Mouse (Mus musculus): ENCODE data around the gene Carns1.
A peak's percentile ranks its signal among the peaks of the same experiment; 100 is the strongest.

The Carns1 gene

DNA sequence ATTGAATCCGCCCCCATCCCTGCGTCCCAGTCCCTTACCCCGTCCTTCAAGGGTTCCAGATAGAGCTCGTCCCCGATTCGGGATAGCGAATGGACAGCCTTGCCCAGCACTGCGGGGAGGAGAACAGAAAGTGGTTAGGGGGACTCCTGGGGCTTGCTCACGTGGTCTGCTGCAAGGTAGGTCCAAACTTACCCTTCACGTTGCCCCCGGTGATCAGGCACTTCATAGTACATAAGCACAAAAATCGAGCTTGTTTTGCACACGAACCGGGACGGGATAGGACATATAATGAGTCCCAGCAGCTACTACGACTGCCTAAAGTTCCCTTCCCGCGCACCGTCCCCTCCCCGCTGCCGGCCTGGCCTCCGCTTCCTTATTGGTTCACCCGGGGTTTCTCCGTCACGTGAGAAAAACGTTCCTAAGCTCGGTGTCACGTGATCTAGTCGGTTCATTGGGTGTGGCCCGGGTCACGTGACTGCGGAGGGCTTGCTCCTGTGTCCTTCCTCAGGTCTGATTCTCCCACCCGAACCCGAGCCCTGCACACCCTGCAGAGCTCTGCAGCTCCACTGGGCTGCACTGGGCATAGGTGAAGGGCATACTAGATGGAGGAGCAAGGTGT is 26.1 kb upstream of the Carns1 start, which contains the start of gene Rad9a:
Gene Rad9a (minus strand): TSS at position 372 of the 619 bp plus-strand sequence.
- DNase-seq: peak; percentile 96

DNA sequence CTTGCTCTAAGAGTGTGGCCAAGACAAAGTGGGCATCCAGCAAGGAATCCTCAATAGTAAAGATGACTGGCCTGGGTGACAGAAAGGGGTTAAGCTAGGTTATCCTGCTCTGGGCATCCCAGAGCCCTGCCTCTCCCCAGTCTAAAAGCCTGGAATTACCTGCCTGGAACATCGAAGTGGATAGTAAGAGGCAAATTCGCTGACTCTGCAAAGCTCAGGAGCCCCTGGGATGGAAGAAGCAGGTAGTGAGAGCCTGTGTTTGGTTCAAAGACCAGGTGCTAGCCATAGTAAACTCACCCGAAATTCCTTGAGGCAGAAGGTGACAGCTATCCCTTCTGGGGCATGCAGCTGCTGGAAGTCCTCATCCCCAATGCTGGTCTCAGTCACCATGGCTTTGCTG is 21.9 kb upstream of the Carns1 start:
- DNase-seq: no peak

DNA sequence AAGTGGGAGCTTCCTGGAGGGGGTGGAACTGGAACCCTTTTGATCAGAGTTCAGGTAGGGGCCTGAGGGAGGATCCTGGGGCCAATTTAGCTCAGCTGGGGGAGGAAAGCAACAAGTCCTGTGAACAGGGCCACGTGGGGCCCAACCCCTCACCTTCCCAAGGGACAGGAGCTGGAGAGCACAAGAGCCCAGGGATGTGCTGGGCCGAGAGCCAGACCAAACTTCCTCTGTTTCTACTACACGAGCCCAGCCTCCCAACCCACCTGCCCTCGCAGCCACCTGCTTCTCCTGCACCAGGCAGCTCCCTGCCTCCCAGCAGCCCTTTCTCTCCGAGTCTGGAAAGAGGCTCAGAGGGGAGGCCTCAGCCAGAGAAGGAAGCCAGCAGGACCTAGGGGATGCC is 21.3 kb upstream of the Carns1 start:
- DNase-seq: no peak

DNA sequence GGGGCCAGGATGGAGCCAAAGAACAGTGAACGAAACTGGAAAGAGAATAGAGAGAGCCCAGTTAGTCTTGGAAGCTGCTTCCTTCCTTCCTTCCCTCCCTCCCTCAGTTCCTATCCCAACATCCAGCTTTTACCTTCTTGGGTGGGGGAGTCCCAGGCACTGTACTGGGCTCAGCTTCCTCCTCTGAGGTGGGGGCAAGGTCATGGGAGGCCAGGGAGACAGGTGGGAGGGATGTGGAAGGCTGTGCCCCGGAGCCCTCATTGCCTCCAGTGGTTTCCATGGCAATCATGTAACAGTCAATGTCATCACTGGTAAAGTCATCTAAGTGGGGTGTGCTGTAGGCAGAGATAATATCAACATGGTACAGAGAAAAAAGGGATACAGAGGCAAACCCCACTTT is 20.8 kb upstream of the Carns1 start:
- DNase-seq: no peak

DNA sequence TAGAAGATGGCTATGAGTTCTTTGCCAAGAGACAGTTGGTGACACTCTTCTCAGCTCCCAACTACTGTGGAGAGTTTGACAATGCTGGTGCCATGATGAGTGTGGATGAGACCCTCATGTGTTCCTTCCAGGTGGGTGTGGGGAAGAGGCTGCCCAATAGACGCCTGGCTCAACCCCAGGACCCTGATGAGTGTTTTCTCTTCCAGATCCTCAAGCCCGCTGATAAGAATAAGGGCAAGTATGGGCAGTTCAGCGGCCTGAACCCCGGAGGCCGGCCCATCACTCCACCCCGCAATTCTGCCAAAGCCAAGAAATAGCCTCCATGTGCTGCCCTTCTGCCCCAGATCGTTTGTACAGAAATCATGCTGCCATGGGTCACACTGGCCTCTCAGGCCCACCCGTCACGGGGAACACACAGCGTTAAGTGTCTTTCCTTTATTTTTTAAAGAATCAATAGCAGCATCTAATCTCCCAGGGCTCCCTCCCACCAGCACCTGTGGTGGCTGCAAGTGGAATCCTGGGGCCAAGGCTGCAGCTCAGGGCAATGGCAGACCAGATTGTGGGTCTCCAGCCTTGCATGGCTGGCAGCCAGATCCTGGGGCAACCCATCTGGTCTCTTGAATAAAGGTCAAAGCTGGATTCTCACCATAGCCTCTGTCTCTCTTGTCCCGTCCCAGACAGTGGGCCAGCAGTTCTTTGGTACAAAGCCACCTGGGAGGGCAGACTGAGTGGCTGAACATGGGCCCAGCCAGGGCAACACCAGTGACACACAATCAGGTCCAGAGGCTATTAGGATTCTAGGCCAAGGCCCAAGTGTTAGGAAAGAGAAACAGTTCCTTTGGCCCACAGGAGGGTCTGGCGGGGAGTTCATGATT is 19.7 kb upstream of the Carns1 start:
- peak; percentile 81 for DNase-seq

DNA sequence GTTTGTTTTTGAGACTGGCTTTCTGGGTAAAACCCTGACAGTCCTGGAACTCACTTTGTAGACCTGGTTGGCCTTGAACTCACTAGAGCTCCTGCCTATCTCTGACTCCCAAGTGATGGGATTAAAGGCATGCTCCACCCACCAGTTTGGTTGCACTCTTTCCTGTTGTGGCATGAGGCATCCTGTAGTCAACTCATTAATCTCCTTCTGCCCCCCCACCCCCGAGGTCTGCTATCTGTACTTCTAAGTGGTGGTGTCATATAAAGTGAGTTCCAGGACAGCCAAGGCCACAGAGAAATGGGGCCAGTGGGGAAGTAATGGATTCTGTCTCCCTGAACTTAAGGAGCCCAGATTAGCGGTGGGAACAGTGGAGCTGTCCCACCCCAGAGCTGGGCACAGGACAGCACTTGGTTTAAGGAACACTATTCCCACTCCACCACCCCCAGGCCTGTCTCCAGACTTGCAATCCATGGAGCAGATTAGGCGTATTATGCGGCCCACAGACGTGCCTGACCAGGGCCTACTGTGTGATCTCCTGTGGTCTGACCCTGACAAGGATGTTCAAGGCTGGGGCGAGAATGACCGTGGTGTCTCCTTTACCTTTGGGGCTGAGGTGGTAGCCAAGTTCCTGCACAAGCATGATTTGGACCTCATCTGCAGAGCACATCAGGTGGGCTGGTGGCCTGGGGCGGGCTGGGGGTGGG is 18.9 kb upstream of the Carns1 start:
- no peak for DNase-seq

DNA sequence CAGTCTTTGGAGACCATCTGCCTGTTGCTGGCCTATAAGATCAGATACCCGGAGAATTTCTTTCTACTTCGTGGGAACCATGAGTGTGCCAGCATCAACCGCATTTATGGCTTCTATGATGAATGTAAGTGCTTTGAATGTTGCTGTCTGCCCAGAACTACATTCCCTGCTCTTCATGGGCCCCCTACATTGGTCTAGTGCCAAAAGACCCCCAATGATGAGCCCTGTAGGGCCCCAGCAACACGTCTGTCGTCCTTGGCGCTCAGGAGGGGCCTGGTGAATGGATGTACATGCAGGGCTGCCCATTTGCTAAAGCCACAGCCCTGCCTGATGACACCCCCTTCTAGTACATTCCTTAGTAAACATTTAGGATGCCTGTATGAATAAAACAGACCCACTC is 17.9 kb upstream of the Carns1 start:
- no peak for DNase-seq

DNA sequence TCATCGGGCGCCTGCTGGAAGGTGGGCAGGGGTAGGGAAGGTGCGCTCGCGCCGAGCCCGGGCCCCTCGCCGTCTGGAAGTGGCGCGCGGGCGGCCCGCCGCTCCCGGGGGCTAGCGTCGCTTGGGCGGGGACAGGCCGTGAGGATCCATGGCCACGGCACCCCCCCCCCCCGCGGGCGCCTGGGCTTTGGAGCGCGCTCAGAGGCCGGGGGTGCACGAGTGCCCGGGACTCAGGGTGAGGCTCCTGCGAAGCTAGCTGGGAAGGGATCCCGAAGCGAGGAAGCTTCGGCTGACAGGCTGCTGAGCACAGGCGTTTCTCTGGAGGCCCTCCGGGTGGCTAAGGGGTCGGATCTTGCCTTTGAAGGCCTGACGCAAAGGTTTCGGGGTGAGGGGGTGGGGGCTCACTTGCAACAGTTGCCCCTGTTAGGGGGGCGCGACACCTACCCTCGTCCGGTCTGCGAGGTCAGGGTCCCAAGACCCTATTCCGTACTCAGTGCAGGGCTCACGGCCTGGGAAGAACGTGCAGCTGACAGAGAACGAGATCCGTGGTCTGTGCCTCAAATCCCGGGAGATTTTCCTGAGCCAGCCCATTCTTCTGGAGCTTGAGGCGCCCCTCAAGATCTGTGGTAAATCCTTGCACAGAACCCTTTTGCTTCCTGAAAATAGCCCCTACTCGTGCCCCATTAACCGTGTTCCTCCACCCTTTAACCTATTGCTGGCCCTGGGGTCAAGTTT is 17.1 kb upstream of the Carns1 start:
- DNase-seq: no peak

DNA sequence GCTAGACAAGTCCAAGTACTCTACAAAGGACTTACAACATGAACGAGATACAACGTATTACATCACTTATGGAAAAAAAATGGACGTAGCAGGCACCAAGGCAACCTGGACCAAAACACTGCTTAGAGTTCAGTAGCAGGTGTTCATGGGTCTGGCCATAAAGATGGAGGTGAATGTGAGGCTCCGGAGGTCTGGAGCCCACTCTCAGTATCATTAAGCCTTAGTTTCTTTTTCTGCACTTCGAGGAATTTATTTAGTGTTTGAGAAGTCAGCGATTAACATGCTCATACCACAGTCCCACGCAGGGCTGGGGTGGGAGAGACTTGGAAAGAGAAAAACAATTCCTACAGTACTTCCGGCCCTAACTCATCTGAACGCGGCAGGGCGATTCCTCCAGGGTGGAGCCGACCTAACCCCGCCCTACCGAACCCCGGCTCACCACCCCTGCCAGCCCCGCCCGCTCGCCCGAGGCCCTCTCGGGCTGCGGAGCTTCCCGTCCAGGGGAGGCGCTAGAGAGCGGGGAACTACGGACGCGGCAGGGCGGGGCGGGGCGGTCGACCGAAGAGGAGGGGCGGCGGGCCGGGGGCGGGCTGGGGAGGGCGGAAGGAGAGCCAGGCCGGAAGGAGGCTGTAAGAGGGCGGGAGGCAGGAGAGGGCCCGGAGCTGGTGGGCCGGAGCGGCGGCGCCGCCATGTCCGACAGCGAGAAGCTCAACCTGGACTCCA is 16.4 kb upstream of the Carns1 start, which contains the start of gene Ppp1ca:
Gene Ppp1ca (plus strand): TSS at position 538 of the 723 bp plus-strand sequence.
- peak; percentile 93 for DNase-seq

DNA sequence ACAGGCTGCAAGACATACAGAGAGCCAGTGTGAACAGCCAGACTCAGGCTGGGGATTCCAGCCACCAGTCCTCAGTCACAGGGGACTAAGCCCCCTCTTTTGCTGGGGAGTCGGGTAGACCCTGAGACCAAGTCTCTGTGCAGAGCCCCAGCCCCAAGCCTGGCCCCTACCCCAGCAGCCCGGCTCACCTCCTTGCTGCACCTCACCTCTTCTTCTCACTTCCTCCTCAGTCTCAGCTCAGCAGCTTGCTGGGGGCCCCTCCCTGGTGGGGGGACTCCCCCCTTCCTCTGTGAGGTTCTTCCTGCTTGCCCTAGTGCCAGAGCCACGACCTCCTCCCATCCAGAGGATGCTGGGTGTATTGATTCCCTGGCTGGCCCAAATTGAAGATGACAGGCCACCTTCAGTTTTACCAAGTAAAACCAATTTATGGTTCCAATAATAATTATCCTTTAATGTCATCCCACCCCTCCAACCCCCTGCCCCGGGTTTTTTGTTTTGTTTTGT is 15.6 kb upstream of the Carns1 start, which contains the start of gene Tbc1d10c:
Gene Tbc1d10c (minus strand): TSS at position 454 of the 504 bp plus-strand sequence.
- no peak for DNase-seq

DNA sequence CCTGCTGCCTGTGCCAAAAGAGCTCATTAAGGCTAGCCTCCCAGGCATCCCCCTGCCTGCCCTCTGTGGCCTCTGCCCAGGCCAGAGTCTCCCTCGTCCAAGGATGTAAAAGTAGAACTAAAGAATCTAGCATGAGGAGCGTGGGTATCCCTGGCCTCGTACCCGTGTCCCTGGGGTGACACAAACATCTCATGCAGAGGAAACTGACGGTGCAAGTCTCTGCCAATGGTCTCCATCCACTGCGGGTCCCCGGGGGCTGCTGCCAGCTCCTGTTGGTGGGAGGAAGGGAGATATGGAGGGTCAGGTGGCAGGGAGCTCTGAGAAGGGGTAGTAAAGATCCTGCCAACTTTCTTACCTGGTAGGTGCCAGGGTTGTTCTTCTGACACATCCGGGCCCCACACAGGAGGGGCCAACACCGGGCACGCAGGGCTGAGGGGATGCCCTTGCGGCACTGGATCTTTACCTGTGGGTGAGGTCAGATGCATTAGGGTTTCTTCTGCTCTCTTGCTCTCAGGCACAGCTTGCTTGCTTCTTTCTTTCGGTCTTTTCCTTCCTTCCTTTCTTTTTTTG is 13.9 kb upstream of the Carns1 start:
- DNase-seq: no peak

DNA sequence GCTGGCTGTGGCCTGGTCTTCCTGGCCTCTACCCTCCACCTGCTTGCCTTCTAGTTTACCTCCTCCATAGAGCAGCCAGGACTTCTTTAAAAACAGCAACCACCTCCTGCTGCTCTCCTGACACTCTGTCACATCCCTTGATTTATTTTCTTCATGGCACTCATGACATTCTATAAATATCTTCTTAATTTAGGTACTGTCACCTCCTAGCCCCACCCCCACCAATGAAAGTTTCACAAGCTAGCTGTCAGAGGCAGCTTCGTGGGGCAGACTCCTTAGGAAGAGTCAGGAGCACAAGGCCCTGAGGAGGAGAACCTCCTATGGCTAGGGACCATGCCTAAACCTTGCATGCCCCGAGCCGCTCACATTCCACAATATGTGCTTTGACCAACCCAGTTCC is 12.0 kb upstream of the Carns1 start:
- no peak for DNase-seq

DNA sequence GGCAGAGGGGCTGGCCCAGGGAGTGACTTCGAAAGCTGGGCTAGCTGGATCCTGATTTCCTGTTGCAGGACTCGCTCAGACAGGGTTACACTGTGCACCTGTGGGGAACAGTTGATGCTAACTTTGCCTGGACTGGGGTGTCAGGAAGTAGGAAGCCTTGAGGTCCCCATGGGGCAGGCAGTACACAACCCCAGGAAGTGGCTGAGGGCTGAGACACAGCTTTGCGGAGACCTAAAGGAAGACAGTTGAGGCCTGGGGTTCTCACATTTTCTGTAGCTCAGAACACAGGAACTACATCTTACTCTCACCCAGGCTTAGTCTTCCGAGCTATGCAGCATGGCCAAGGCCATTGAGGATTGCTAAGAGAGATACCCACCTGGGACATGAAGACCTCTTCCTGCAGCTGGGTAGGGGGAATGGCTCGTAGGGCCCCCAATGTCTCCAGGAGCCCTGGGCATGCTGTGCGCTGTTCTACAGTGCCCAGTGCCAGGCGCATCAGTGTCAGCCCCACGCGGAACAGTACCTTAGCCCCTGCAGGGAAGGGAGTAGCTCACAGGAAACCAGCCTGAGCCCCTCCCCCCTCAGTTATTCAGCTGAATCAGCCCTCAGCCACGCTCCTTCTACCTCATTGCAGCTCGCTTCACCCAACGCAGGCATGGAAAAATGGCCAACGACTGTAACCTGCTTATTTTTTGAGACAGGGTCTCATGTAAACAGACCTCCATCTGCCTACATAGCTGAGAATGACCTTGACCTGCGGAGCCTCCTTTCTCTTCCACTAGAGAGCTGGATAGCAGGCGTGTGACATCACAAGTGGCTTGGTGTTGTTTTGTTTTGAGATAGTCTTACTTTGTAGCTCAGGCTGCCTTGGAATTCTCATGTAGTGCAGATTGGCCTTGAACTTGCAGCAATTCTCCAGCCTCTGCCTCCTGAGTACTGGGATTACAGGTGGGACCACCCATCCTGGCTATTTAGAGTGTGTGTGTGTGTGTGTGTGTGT is 10.0 kb upstream of the Carns1 start:
- DNase-seq: no peak

DNA sequence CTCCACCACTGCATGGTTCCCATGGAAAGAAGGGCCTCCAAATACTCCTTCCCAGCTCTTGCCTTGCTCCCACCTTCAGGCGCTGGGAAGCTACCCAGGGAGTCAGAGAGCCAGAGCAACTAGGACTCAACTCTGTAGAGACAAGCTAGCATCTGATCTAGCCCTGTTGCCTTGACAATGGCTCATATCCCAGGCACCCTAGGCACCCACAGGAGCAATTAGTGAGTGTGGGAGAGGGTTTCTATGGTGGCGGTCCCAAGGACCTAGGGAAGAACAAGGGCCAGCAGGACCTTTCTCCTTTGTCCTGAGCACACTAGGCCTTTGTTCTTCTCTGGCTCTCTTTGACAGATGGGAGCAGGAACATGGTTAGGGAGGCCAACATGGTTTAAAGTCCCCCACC is 8.4 kb upstream of the Carns1 start:
- DNase-seq: no peak

DNA sequence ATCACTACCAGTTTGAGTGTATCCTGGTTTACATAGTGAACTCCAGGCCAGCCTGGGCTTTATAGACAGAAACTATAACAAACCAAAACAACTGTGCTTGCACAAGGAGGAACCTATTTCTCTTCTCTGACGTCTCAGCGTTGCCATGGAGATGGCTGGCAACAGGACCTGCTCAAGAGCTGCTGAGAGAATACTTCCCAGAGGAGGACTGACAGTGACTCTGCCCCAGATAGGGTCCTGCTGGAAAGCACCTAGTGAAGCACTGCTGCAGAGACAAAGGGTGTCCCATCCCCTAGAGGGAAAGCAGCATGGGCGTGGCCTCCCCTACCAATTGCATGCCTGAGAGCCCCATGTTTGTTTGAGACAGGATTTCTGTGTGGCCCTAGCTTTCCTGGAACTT is 6.6 kb upstream of the Carns1 start:
- no peak for DNase-seq

DNA sequence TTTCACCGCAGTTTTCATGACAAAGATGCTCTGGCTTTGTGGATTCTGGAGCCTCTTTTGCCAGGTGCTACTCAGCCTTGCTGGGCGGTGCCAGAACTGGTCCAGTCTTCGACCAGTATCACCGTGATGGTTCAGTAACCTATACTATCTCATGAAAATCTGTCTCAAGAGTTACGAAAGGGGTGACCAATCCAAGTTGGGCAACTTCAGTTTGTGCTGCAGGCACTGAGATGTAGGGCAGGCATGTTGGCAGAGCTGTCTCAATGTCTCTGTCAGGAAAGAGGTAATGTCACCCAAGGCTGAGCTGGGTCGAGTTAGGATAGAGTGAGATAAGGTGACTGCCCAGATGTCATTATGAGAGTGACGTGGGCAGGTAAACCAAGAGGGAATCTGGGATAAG is 5.1 kb upstream of the Carns1 start:
- no peak for DNase-seq

DNA sequence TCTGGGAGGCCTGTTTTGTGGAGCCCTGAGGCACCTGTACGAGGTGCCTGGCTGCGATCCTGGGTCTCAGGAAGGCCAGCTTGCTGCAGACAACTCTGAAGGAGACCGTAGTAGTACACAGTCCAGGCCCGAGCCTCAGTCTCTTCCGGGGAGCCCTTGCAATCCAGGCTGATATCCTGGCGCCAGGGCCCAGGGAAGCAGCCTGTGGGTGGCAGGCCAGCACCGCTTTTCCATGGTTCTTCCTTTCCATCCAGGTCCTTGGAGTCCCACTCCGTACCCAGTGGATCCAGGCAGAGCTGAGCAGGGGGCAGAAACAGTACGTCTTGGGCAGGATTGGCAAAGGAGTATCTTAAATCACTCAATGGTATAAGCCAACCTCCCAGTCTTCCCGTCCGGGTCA is 2.4 kb downstream of the Carns1 start:
- DNase-seq: no peak

DNA sequence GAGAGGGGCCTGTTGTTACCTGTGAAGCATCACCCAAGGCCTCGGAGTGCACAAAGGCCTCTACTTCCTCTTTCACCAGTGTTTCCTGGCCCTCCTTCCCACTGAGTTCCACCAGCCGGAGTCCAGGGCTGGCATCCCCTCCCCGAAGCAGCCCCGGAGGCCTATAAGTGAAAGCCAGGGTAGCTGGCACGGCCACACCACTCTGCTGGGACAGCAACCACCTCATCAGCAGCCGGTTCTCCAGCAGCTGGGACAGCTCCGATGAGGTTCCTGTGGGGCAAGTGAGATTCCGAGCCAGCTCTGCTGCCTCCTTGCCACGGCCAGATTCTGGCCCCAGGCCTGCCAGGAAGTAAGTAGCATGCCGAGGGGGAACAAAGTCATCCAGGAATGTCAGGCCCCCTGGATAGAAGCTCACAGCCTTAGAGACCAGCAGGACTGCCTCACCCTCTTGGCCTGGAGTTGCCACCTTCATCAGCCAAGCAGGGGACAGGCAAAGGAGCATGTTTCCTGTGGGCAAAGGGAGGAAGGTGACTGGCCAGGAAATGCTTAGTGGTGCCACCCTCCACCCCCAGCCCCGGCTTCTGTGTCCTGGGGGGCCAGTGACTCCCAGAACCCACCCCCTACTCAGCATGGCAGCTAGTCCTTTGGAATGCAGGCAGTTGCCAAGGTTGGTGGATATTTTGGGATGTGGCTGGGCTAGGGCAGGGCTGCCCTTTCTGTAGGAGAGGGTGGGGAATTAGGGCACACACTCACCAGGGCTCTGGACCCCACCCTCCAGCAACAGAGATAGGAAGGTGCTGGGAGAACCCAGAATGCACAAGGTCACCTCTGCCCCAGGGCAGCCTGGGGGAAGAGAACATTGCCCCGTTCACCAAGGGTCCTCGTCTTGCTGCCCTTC is 3.6 kb downstream of the Carns1 start:
- no peak for DNase-seq

DNA sequence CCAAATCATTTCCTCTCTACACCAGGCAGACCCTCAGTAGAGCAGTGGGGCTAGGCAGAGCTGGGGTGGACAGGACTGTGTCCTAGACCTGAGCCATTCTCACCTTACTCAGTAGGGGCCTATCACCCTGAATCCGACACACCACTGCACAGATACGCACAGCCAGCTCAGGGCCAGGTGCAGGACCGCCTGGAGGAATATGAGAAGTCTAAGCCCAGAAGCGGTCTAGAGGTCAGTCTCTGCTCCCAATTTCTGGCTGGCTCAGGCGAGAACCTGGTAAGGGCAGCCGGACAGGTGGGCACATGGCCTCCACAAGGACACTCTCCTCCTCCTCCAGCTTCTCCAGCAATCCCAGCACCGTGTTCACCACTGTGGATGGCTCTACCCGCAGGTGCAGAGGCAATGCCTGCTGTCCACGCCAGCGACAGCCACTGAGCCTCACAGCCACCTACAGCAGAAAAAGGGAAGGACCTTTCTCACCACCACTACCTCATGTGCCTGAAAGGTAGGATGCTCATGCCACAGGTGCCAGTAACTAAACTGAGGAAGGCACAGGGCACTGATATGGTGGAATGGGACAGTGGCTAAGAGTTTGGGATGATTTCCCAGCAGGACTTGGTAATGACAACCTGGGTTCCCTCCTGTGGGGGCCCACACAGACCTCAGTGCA is 4.4 kb downstream of the Carns1 start:
- DNase-seq: peak; percentile 24
